Mouse (Mus musculus): ENCODE data around the gene Myo3a. TPM values are rescaled to one million over a fixed set of nuclear protein-coding genes. Genes with fewer than 3 reads are reported as not detected.
"Not testable (repeated sequence)": the region's sequence is repeated elsewhere in the genome, so short reads cannot be mapped to it uniquely, and the experiment has no call there.

Gene Myo3a
- polyA plus RNA-seq, 1 experiment from 2014 or later, result 0.09 TPM

DNA sequence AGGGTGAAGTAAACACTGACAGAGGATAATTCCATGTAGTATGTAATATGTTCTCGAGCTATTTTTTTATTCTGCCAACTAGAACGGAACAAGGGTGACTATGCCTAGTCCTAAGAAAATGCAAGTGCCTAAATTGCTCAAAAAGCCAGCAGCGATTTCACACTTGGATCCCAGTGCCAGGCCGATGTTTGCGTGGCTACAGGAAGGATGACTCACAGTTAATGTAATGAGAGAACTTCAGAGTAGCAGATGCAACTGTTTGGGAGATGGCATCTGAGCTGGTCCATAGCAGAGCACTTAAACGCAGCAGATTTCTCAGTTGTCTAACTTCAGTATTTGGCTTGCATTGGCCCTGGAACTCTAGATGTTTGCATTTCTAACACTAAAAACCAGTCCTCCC is 321.1 kb downstream of the Myo3a start:
- no peak overlapping the region for H3K9ac ChIP-seq
- no peak overlapping the region for H3K27ac ChIP-seq
- H3K36me3 ChIP-seq, result no peaks in the 10 kb centered on the region
- no peaks in the 10 kb centered on the region for H3K27me3 ChIP-seq
- WGBS, result 78% methylated on average over 6 of the region's 6 CpGs
- no peaks in the 10 kb centered on the region for H3K9me3 ChIP-seq
- H3K4me2 ChIP-seq, result no peak overlapping the region
- H3K4me3 ChIP-seq, result no peak overlapping the region
- ATAC-seq (ENCODE audit: insufficient number of reproducible peaks, low FRiP score, low TSS enrichment, low read depth), result no peak
- H3K4me1 ChIP-seq, result no peaks in the 10 kb centered on the region

DNA sequence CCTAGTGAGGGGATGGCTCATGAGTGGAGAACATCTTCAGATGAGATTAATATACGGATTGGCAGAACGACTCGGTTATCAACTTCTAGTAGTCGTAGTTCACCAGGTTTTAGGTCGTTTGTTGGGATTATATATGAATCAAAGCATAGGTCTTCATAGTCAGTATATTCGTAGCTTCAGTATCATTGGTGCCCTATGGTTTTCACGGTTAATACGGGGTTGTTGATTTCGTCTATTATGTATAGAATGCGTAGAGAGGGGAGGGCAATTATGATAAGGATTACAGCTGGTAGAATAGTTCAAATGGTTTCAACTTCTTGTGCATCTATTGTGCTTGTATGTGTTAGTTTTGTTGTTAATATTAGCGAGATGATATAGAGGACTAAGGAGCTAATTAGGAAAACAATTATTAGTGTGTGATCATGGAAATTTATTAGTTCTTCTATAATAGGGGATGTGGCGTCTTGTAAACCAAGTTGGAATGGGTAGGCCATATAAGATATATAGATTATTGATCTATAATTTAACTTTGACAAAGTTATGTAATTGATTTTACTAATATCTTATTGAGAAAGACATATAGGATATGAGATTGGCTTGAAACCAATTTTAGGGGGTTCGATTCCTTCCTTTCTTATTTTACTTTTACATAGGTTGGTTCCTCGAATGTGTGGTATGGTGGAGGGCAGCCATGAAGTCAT is 360.3 kb downstream of the Myo3a start:
- peak; percentile 86 for ATAC-seq (ENCODE audit: insufficient number of reproducible peaks, low FRiP score, low TSS enrichment, low read depth)
- H3K4me3 ChIP-seq, H3K9me3 ChIP-seq, H3K27ac ChIP-seq, H3K9ac ChIP-seq, H3K4me2 ChIP-seq, H3K36me3 ChIP-seq, H3K4me1 ChIP-seq, H3K27me3 ChIP-seq: not testable (repeated sequence)
- WGBS, result 81% methylated on average over 14 of the region's 14 CpGs

DNA sequence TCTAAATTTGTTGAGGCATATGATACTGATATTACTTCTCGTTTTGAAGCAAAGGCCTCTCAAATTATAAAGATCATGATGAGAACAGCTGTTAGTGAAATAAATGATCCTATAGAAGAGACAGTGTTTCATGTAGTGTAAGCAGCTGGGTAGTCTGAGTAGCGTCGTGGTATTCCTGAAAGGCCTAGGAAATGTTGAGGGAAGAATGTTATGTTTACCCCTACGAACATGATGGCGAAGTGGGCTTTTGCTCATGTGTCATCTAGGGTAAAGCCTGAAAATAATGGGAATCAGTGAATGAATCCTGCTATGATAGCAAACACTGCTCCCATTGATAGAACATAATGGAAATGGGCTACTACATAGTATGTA is 360.9 kb downstream of the Myo3a start:
- H3K9ac ChIP-seq, H3K27ac ChIP-seq, H3K4me3 ChIP-seq, H3K9me3 ChIP-seq, H3K4me1 ChIP-seq, H3K4me2 ChIP-seq, H3K36me3 ChIP-seq, H3K27me3 ChIP-seq: not testable (repeated sequence)
- 83% methylated on average over 5 of the region's 5 CpGs for WGBS
- peak; percentile 49 for ATAC-seq (ENCODE audit: insufficient number of reproducible peaks, low FRiP score, low TSS enrichment, low read depth)

DNA sequence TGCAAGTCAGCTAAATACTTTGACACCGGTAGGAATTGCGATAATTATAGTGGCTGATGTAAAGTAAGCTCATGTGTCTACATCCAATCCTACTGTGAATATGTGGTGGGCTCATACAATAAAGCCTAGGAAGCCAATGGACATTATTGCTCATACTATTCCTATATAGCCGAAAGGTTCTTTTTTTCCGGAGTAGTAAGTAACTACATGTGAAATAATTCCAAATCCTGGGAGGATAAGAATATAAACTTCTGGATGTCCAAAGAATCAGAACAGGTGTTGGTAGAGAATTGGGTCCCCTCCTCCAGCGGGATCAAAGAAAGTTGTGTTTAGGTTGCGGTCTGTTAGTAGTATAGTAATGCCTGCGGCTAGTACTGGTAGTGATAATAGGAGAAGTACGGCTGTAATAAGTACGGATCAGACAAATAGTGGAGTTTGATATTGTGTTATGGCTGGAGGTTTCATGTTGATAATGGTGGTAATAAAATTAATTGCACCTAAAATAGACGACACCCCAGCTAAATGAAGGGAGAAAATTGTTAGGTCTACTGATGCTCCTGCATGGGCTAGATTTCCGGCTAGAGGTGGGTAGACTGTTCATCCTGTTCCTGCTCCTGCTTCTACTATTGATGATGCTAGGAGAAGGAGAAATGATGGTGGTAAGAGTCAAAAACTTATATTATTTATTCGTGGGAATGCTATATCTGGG is 361.5 kb downstream of the Myo3a start:
- H3K9ac ChIP-seq, H3K27me3 ChIP-seq, H3K9me3 ChIP-seq, H3K36me3 ChIP-seq, H3K4me3 ChIP-seq, H3K27ac ChIP-seq, H3K4me2 ChIP-seq, H3K4me1 ChIP-seq: not testable (repeated sequence)
- 70% methylated on average over 12 of the region's 12 CpGs for WGBS
- ATAC-seq (ENCODE audit: insufficient number of reproducible peaks, low FRiP score, low TSS enrichment, low read depth), result peak; percentile 93

DNA sequence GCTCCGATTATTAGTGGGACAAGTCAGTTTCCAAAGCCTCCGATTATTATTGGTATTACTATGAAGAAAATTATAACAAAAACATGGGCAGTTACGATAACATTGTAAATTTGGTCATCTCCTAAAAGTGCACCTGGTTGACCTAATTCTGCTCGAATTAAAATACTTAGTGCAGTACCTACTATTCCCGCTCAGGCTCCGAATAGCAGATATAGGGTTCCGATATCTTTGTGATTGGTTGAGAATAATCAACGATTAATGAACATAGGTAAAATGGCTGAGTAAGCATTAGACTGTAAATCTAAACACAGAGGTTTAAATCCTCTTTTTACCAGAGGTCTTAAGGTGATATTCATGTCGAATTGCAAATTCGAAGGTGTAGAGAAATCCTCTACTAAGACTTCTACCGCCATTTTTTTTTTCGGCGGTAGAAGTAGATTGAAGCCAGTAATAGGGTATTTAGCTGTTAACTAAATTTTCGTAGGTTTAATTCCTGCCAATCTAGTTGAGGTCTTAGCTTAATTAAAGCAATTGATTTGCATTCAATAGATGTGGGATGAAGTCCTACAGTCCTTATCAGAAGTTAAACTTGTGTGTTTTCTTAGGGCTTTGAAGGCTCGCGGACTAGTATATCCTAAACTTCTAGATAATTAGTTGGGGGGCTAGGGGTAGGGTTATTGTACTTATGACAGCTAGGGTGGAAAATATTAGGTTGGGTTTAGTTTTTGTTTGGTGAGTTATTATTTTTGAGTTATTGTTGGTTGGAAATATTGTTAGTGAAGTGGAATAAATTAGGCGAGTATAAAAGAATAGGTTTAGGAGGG is 362.3 kb downstream of the Myo3a start:
- not testable (repeated sequence) for H3K27ac ChIP-seq, H3K4me2 ChIP-seq, H3K9me3 ChIP-seq, H3K4me3 ChIP-seq, H3K4me1 ChIP-seq, H3K27me3 ChIP-seq, H3K9ac ChIP-seq, H3K36me3 ChIP-seq
- peak; percentile 91 for ATAC-seq (ENCODE audit: insufficient number of reproducible peaks, low FRiP score, low TSS enrichment, low read depth)
- WGBS, result 83% methylated on average over 17 of the region's 17 CpGs

DNA sequence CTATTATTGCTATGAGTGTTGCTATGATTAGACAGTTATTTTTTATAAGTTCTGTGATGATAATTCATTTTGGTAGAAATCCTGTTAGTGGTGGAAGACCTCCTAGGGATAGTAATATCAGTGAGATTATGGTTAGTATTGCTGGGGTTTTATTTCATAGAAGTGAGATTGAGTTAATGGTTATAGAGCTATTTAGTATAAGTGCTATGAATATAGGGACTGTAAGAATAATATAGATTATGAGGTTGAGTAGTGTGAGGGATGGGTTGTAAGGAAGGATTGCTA is 362.8 kb downstream of the Myo3a start:
- Histone ChIP-seq H3K36me3 (no peaks in the 10 kb centered on the region), H3K27me3 (no peaks in the 10 kb centered on the region), H3K9ac (no peak overlapping the region), H3K4me2 (no peak overlapping the region), H3K4me1 (no peaks in the 10 kb centered on the region), H3K9me3 (no peaks in the 10 kb centered on the region), H3K27ac (no peak overlapping the region), H3K4me3 (no peak overlapping the region)
- ATAC-seq (ENCODE audit: insufficient number of reproducible peaks, low FRiP score, low TSS enrichment, low read depth), result no peak

DNA sequence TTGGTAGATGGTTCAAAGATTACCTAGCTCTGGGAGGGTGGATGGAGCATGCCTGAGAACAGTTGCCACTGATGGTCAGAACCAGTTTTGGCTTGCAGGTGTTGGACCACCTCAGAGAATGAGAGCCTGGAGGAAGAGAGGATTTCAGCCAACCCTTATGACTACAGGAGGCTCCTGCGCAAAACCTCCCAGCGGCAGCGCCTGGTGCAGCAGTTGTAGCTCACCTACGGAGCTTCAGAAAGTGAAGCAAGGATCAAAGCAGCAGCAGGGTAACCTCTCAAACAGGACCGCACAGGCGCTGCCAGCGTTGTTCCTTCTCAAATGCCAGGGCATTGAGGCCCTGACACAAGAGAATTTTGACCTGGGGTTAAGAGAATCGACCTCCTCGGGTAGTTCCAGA is 390.6 kb downstream of the Myo3a start:
- no peak for ATAC-seq (ENCODE audit: insufficient number of reproducible peaks, low FRiP score, low TSS enrichment, low read depth)
- Histone ChIP-seq H3K4me2 (no peak overlapping the region), H3K4me1 (peaks cover 16% of the 10 kb centered on the region), H3K9me3 (no peaks in the 10 kb centered on the region), H3K27ac (no peak overlapping the region), H3K4me3 (no peak overlapping the region), H3K36me3 (no peaks in the 10 kb centered on the region), H3K9ac (no peak overlapping the region), H3K27me3 (peaks cover 57% of the 10 kb centered on the region)
- 2% methylated on average over 9 of the region's 9 CpGs for WGBS

DNA sequence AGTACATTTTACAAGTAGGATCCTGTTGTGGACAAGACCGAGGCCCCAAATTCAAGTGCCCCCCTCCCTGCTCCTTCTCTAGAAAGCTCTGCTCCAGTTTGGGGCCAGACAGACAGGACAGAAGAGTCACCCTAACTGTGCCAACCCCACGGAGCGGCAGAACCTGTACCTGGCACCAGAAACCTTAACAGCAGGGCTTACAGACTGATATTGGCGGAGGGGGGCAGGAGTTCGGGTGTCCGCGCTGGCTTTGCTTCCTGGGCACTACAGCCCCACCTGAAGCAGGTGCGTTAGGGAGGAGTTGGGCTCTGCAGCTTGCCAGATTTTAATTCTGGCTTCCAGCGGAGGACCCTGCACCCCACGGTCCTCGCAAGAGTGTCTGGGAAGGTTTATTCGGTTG is 392.1 kb downstream of the Myo3a start:
- Histone ChIP-seq H3K9ac (no peak overlapping the region), H3K9me3 (no peaks in the 10 kb centered on the region), H3K27me3 (peaks cover 72% of the 10 kb centered on the region), H3K36me3 (no peaks in the 10 kb centered on the region), H3K27ac (no peak overlapping the region), H3K4me2 (no peak overlapping the region), H3K4me3 (no peak overlapping the region), H3K4me1 (peaks cover 25% of the 10 kb centered on the region)
- no peak for ATAC-seq (ENCODE audit: insufficient number of reproducible peaks, low FRiP score, low TSS enrichment, low read depth)
- WGBS, result 3% methylated on average over 12 of the region's 12 CpGs

DNA sequence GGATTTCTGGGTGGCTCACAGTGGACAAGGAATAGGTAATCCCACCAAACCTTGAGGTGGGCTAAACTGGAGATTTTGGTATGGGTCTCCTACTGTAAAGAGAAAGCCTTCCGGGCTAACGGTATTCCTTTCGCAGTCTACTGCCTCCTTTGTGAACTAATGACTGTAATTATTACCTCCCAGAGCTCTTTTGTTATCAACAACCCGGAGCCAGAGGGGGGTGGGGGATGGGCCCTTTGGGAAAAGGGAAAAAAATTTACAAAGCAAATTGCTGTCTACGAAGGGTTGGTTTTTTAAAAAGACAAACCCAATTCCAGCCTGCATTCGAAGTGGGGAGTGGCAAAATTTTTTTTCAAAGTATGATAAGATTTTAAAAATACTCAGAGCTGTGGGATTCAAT is 392.7 kb downstream of the Myo3a start:
- no peak for ATAC-seq (ENCODE audit: insufficient number of reproducible peaks, low FRiP score, low TSS enrichment, low read depth)
- Histone ChIP-seq H3K27ac (no peak overlapping the region), H3K27me3 (peaks cover 78% of the 10 kb centered on the region), H3K9me3 (no peaks in the 10 kb centered on the region), H3K36me3 (no peaks in the 10 kb centered on the region), H3K4me3 (no peak overlapping the region), H3K9ac (no peak overlapping the region), H3K4me1 (peaks cover 25% of the 10 kb centered on the region), H3K4me2 (no peak overlapping the region)
- 1% methylated on average over 6 of the region's 6 CpGs for WGBS

DNA sequence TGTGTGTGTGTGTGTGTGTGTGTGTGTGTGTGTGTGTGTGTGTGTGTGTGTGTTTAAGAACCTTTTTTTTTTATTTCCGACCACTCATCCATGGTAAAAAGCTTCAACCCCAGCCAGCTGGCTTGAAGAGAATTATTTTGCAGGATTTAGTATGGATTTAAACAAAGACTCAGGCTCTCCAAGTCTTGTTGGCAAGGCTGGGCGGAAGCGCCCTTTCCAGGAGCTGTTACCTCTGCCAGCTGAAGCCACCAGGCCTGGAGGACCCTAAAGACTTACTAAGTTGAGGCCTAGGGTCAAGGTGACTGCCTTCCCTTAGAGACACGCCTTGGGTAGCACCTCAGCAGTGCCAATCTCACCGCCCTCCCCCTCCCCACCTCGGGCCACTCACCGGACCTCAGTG is 393.2 kb downstream of the Myo3a start:
- 3% methylated on average over 7 of the region's 7 CpGs for WGBS
- H3K4me1 ChIP-seq, result peaks cover 25% of the 10 kb centered on the region
- no peak for ATAC-seq (ENCODE audit: insufficient number of reproducible peaks, low FRiP score, low TSS enrichment, low read depth)

DNA sequence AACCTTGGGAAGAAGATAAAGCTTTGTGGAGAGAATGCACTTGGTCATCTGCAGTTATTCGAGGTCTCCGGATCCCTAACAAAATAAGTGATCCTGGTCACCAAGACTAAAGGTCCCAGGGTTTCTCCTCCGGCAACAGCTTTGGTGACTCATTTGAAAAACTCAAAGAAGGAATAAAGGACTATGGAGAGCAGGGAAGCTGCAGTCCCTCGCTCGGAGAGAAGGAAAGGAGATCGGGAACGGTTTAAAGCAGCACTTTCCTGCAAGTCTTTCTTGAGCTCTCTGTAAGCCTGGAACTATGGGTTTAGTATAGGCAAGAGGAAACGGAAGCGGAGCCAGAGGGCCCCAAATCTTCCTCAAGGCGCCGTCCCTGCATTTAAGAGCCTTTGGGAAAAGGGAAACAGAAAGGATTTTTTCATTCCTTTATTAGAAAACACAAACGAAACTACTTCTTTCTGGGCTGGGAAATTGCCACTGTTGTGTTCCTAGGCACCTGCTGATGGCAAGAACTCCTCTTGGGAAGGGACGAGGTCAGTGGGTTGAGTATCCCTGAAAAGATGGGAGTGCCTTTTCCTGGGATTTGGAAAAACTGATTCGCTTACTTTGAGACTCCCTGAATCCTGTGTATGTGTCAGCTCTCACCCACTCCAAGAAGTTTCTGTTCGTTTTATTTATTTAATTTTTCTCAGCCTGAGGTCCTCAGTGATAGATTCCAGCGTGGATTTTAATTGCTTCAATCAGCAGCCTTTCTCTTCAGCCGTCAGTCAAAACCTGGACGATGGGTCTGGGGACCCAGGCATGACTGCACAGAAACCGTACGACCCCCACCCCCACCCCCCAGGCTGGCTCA is 393.9 kb downstream of the Myo3a start:
- H3K4me1 ChIP-seq, result peaks cover 25% of the 10 kb centered on the region
- H3K9ac ChIP-seq, result no peak overlapping the region
- H3K27ac ChIP-seq, result no peak overlapping the region
- no peaks in the 10 kb centered on the region for H3K36me3 ChIP-seq
- 3% methylated on average over 20 of the region's 20 CpGs for WGBS
- peaks cover 89% of the 10 kb centered on the region for H3K27me3 ChIP-seq
- H3K4me3 ChIP-seq, result no peak overlapping the region
- H3K4me2 ChIP-seq, result no peak overlapping the region
- no peak for ATAC-seq (ENCODE audit: insufficient number of reproducible peaks, low FRiP score, low TSS enrichment, low read depth)
- no peaks in the 10 kb centered on the region for H3K9me3 ChIP-seq

More for the DNA sequence above, 393.2 kb downstream of the Myo3a start:
- Histone ChIP-seq H3K9ac (no peak overlapping the region), H3K27me3 (peaks cover 83% of the 10 kb centered on the region), H3K36me3 (no peaks in the 10 kb centered on the region), H3K27ac (no peak overlapping the region), H3K9me3 (no peaks in the 10 kb centered on the region), H3K4me3 (no peak overlapping the region), H3K4me2 (no peak overlapping the region)

Measured in limb, embryonic 15.5 days (tissue).